Mouse (Mus musculus): ENCODE measurements around the gene Ndufv3. TPM values are rescaled to one million over a fixed set of nuclear protein-coding genes. Genes with fewer than 3 reads are reported as not detected.
"Not testable (repeated sequence)": the region's sequence is repeated elsewhere in the genome, so short reads cannot be mapped to it uniquely, and the experiment has no call there.

Ndufv3 gene
- total RNA-seq, 2 experiments from 2014 or later = 257 to 258 TPM

DNA sequence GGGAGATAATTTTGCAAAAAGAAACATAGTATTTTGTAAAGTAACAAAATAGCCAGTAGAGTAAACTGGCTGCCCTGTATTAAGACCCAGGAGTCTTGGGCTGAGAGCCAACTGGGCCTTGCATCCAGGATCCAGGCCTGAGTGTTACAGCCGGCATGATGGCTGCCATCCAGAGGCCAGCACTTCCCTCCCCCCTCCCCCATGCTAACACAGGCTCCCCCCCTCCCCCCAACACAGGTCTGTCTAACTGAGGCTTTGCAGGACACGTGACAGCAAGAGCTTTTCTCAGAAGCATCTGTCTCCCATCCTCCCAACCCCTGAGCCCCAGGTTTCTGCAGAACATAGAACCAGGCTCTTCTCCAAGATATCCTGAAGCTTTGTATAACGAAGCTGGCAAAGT, 980 bp downstream of the Ndufv3 start:
- DNase-seq (ENCODE audit: low spot score in 2 of 2) = no peak
- Histone ChIP-seq H3K27ac (peak overlapping the region; percentile 98), H3K4me3 (peak overlapping the region; percentile 99)
- no peak for TF ChIP-seq CTCF (conservative IDR thresholded peaks at IDR 0.05)

DNA sequence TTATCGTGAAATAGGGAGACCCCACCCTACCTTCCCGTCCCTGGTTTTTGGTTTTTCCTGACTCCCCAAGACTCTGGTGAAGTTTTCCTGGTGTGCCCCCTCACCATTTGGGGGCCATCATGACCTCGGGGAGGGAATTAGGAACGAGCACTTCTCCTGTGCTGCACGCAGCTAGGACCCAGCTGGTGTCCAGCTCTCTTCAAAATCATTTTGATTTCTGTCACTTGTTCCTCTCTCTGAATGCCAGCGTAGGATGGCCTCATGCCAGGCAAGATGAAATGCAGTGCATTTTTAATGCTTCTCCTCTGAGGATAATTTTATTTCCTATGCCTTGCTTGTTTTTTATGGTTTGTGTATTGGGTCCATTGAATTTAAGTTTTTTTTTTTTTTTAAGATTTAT, 2.0 kb downstream of the Ndufv3 start:
- Histone ChIP-seq H3K4me3 (peak overlapping the region; percentile 99; the same call in 1 of the 2 replicates), H3K27ac (peak overlapping the region; percentile 98; the same call in 1 of the 2 replicates)
- DNase-seq (ENCODE audit: low spot score in 2 of 2) = no peak
- TF ChIP-seq CTCF (conservative IDR thresholded peaks at IDR 0.05) = no peak

DNA sequence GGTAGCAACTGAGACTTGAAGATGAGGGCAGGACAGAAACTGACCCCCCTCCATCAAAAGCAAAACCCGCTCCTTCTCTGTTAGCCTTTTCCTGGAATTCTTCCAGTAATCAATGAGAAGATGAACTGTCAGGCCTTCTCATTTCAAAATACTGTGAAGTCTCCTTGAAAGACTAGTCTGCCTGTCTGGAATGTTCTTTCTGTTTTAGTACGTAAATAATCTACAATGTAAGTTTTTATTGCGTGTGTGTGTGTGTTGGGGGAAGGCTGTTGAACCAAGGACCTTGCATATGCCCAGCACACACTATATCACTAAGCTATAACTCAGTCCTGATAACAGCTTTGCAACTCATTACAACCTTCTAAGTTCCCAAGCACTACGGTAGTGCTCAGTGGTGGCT, 5.2 kb downstream of the Ndufv3 start:
- Histone ChIP-seq H3K4me3 (no peak overlapping the region), H3K27ac (no peak overlapping the region)
- no peak for DNase-seq (ENCODE audit: low spot score in 2 of 2)
- no peak for TF ChIP-seq CTCF (conservative IDR thresholded peaks at IDR 0.05)

DNA sequence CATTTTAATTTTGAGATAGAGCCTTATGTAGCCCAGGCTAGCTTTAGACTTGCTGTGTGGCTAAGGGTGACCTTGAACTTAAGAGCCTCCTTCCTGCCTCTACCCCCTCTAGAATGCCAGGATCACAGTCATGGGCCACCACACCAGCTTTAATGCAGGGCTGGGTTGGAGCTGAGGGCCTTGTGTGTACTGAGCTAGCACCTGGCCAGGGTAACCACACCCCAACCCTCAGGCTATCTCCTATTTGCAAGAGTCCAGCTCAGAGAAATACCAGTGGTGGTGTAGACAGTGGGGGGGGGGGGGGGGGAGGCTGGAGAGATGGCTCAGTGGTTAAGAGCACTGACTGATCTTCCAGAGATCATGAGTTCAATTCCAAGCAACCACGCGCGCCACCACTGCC, 5.9 kb downstream of the Ndufv3 start:
- TF ChIP-seq CTCF (conservative IDR thresholded peaks at IDR 0.05) = no peak
- no peak overlapping the region for H3K27ac ChIP-seq
- no peak for DNase-seq (ENCODE audit: low spot score in 2 of 2)

DNA sequence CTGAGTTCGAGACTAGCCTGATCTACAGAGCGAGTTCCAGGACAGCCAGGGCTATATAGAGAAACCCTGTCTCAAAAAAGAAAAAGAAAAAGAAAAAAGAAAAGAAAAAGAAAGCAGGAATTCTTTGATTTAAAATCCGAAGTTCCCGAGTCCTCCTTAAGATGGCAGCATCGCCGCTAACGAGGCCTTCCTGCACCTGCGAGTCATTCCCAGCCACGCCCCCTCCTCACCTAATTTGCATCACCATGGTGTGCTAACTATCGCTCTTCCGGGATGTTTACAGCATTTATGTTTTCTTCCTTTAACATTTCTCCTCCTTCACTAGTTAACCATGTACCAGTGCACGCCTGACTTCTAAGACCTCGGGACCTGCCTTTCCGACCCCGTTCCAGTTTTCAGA, 9.4 kb downstream of the Ndufv3 start:
- peak; percentile 70 for TF ChIP-seq CTCF (conservative IDR thresholded peaks at IDR 0.05)
- no peak overlapping the region for H3K27ac ChIP-seq
- no peak overlapping the region for H3K4me3 ChIP-seq
- no peak for DNase-seq (ENCODE audit: low spot score in 2 of 2)

More for the DNA sequence above, 5.9 kb downstream of the Ndufv3 start:
- H3K4me3 ChIP-seq = no peak overlapping the region

DNA sequence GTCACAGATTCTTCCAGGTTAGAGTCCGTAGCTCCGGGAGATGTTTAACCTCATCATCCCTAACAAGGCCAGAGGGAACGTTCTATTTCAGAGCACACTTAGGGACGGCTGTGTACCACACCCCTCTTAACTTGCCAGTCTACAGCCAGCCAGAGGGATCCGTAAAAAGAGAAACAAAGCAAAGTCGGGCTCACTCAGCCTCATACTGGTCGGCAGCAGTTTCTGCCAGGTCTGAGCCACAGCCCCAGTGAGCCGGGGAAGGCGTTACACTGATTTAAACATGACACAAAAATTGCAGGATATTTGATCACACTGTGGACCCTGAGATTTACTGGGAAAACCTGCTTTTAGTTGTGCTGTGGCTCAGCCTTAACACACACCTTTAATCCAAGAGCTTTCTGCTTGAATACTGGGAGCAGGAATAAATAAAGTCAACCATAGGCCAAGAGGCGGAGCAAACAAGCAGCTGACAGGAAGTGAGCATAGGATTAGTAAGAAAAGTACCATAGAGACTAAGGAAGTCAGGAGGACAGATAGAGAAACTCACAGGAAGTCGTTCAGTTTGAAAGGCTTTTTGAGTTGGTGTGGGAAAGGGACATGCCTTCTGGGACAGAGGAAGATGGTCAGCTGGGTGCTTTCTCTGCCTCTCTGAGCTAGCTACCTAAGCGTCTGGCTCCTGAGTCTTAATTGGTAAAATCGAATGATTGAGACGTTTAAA, 11.7 kb downstream of the Ndufv3 start:
- H3K4me3 ChIP-seq = no peak overlapping the region
- DNase-seq (ENCODE audit: low spot score in 2 of 2) = no peak
- TF ChIP-seq CTCF (conservative IDR thresholded peaks at IDR 0.05) = no peak
- no peak overlapping the region for H3K27ac ChIP-seq

DNA sequence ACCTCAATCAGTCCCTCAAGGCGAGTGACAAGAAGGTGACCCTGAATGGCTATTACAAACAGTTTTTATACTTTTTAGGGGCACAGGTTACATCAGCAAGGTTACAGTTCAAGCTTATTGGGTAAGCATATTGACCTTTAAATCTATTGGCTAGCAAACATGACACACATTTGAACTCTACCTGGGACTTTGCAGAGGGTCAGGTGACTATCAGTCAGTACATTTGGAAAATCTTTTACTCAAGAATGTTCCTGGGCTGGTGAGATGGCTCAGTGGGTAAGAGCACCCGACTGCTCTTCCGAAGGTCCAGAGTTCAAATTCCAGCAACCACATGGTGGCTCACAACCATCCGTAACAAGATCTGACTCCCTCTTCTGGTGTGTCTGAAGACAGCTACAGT, 12.4 kb downstream of the Ndufv3 start:
- H3K4me3 ChIP-seq; DNase-seq (ENCODE audit: low spot score in 2 of 2); H3K27ac ChIP-seq: not testable (repeated sequence)

DNA sequence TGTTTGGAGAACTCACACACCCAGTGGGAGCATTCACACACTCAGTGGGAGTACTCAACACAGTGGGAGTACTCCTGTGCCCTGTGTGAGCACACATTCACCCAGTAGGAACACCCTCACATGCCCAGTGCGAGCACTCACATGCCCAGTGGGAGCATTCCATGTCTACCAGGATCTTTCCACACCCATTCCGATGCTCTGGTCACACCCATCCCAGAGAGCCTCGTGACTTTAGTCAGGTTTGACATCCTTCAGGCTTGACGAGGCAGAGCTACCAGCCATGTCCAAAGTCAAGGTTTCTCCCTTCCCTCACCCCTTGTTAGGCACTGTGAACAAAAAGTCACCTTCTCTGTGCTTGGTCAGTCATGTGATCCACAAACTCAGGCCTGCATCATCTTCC, 15.4 kb downstream of the Ndufv3 start:
- no peak for TF ChIP-seq CTCF (conservative IDR thresholded peaks at IDR 0.05)
- Histone ChIP-seq H3K4me3 (no peak overlapping the region), H3K27ac (peak overlapping the region; percentile 88)
- no peak for DNase-seq (ENCODE audit: low spot score in 2 of 2)

DNA sequence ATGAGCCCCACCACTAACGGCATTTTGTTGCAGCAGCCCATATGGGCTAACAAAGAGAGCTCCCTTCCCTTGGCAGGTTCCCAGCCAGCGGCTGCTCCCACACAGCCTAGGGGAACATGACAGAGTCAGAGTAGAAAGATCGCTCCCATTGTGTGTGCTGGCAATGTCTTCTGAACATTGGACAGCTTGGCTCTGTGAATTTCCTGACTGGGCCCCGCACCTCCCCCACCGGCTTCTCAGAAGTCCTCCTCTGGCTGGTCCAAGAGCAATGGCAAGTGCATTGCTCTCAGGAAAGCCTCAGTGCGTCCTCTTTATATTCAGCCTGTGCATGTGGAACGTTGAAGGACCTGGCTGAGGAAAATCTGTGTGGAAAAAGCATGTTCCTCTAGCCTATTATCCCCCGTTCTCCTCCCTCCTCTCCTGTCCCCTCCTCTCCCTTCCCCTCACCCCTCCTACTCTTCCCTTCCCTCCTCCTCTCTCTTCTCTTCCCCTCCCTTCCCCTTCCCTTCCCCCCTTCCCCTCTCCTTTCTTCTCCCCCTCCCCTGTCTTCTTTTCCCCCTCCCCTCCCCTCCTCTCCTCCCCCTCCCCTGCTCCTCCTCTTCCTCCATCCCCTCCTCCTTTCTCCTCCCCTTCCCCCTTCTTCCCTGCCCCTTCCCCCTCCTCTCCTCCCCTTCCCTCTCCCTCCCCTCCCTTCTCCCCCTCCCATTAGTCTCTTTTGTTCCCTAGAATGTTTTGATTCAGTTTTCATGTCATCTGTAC, 16.1 kb downstream of the Ndufv3 start:
- no peak for TF ChIP-seq CTCF (conservative IDR thresholded peaks at IDR 0.05)
- Histone ChIP-seq H3K4me3 (no peak overlapping the region), H3K27ac (peak overlapping the region; percentile 88)
- peak; percentile 81 to 83 for DNase-seq (ENCODE audit: low spot score in 2 of 2)

DNA sequence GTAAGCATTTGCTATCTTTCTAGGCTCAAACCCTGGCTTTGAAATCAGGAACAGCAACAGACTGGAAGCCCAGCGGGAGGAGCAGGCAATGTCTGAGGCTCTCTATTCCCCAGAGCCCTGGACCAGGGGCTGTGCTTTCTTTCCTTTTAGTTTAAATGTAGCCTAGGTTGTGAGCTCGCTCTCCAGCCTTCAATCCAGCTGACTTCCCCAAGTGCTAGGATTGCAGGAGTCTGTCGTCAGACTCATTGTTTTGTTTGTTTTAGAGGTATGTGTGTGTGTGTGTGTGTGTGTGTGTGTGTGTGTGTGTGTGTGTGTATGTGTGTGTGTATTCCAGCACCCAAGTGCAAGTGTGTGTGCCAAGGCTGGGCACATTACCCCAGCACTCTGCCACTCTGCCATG, 20.2 kb downstream of the Ndufv3 start:
- Histone ChIP-seq H3K4me3 (no peak overlapping the region), H3K27ac (no peak overlapping the region)
- no peak for TF ChIP-seq CTCF (conservative IDR thresholded peaks at IDR 0.05)
- no peak for DNase-seq (ENCODE audit: low spot score in 2 of 2)

DNA sequence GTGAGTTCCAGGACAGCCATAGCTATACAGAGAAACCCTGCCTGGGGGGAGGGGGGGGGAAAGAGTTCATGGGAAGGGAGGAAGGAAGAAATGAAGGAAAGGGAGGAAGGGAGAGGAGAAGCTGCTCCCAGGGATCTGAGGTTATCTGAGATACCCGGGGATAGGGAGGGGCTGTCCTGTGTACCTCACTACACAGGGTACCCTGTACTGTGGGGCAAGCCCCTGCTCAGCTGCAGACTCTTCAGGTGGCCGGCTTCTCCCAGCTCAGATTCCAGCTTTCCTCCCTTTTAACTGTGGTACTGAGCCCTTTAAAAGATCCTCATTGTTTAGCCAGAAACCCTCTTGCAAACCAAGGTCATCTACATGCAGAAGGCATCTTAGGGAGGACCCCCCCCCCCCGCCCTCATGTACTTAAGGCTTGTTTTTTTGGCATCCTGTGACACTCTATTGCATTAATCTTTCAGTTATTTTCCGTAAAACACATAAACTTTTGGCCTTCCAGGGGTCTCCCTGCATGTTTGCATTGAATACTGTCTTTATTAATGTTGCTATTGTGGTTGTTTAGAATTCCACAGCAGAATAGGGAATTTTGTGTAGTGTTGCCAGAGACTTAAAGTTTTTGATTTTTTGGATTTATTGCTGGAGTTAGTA, 21.0 kb downstream of the Ndufv3 start:
- H3K4me3 ChIP-seq = no peak overlapping the region
- peak overlapping the region; percentile 59; the same call in 1 of the 2 replicates for H3K27ac ChIP-seq
- no peak for TF ChIP-seq CTCF (conservative IDR thresholded peaks at IDR 0.05)
- no peak for DNase-seq (ENCODE audit: low spot score in 2 of 2)

DNA sequence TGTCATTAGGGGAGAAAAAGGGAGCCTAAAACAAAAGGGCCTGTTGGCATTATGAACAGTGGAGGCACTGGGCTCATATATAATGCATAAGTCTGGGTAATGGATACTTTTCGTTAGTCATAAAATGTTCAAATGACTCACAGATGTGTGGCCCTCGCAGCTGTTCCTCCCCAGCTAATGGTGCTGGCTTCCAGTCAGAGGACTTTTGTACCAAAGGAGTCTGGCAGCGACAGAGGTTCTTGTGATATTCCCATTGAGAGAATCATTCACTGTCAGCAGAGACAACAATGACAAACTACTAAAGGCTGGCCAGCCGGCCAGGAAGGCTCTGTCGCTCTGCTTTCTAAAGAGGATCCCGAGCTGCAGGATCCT, 21.5 kb downstream of the Ndufv3 start:
- TF ChIP-seq CTCF (conservative IDR thresholded peaks at IDR 0.05) = no peak
- Histone ChIP-seq H3K27ac (peak overlapping the region; percentile 59; the same call in 1 of the 2 replicates), H3K4me3 (no peak overlapping the region)
- DNase-seq (ENCODE audit: low spot score in 2 of 2) = peak in 1 of 2 experiments; percentile 25

DNA sequence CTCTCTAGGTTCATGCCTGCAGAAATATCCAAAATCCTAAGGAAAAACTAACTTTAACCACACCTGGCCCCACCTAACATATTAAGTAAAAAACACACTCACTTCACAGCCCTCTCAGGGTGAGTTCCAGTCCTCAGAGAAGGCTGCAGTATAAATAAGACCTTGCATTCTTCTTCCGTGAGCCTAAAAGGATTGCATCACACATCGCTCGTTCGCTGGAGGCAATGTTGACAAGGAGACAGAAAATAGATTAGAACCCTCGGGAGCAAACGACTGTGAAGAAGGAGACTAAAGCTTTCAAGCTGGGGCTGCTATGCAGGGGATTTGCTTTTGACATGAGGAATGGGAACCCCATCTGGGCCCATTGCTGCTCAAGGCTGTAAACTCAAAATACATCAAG, 23.7 kb downstream of the Ndufv3 start:
- DNase-seq (ENCODE audit: low spot score in 2 of 2) = no peak
- no peak overlapping the region for H3K27ac ChIP-seq
- H3K4me3 ChIP-seq = no peak overlapping the region
- TF ChIP-seq CTCF (conservative IDR thresholded peaks at IDR 0.05) = no peak

Data from layer of hippocampus, adult 2 months (tissue).